Mouse (Mus musculus): Measurements from ENCODE around the gene Gpr26. TPM values are rescaled to one million over a fixed set of nuclear protein-coding genes. Genes with fewer than 3 reads are reported as not detected.
A peak's percentile ranks its signal among the peaks of the same experiment; 100 is the strongest.

Gpr26 gene
- polyA plus RNA-seq, 1 experiment from 2014 or later: not detected

- ATAC-seq: no peak
- Histone ChIP-seq H3K4me1 (ENCODE audit: insufficient read depth, low read depth, low read length) (no peaks in the 10 kb centered on the region), H3K27ac (ENCODE audit: low read length) (no peak overlapping the region), H3K9ac (replicated peaks; ENCODE audit: low read depth) (no peak overlapping the region), H3K9me3 (ENCODE audit: low read length) (no peaks in the 10 kb centered on the region), H3K27me3 (replicated peaks; ENCODE audit: insufficient read depth, low read length) (no peaks in the 10 kb centered on the region), H3K4me3 (ENCODE audit: low read depth, low read length) (no peak overlapping the region), H3K4me2 (replicated peaks; ENCODE audit: low read depth, low read length) (no peak overlapping the region), H3K36me3 (ENCODE audit: insufficient read depth, low read length) (no peaks in the 10 kb centered on the region)
- WGBS: 79% methylated on average over 1 of the region's 1 CpGs
- TF ChIP-seq EP300 (IDR thresholded peaks at IDR 0.05): no peak
- TF ChIP-seq CTCF (IDR thresholded peaks at IDR 0.05): no peak
- DNase-seq (ENCODE audit: low spot score): no peak
These were observed 7.6 kb upstream of the Gpr26 start for GRCm38 (mm10) chr7:131958705-131959104.

DNA sequence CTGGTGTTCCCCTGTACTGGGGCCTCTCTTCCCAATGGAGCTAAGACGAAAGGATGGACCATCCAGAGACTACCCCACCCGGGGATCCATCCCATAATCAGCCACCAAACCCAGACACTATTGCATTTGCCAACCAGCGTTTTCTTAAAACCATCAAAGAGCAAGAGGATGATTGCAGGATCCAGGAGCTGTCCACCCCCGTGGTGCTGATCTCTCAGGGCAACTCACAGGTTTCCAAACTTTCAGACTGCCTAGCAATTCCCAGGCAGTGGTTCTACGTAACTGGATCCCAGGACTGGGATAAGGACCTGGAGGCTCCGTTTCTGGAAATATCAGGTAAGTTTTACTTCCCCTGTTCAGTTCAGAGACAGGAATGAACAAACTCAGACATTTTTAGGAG is 5.7 kb upstream of the Gpr26 start:
- TF ChIP-seq CTCF (IDR thresholded peaks at IDR 0.05): no peak
- no peak for TF ChIP-seq EP300 (IDR thresholded peaks at IDR 0.05)
- no peaks in the 10 kb centered on the region for H3K9me3 ChIP-seq (ENCODE audit: low read length)
- H3K4me1 ChIP-seq (ENCODE audit: insufficient read depth, low read depth, low read length): no peaks in the 10 kb centered on the region
- H3K9ac ChIP-seq (replicated peaks; ENCODE audit: low read depth): no peak overlapping the region
- H3K36me3 ChIP-seq (ENCODE audit: insufficient read depth, low read length): no peaks in the 10 kb centered on the region
- H3K27ac ChIP-seq (ENCODE audit: low read length): no peak overlapping the region
- H3K27me3 ChIP-seq (replicated peaks; ENCODE audit: insufficient read depth, low read length): no peaks in the 10 kb centered on the region
- no peak overlapping the region for H3K4me2 ChIP-seq (replicated peaks; ENCODE audit: low read depth, low read length)
- H3K4me3 ChIP-seq (ENCODE audit: low read depth, low read length): no peak overlapping the region
- DNase-seq (ENCODE audit: low spot score) (peak; percentile 18), ATAC-seq (no peak)
- 16% methylated on average over 6 of the region's 6 CpGs for WGBS

GRCm38 (mm10) chr7:131966916-131967494 is 745 bp downstream of the Gpr26 start:
- H3K9me3 ChIP-seq (ENCODE audit: low read length): no peaks in the 10 kb centered on the region
- DNase-seq (ENCODE audit: low spot score): no peak
- H3K4me3 ChIP-seq (ENCODE audit: low read depth, low read length): no peak overlapping the region
- no peak overlapping the region for H3K27ac ChIP-seq (ENCODE audit: low read length)
- H3K4me1 ChIP-seq (ENCODE audit: insufficient read depth, low read depth, low read length): no peaks in the 10 kb centered on the region
- ATAC-seq: no peak
- 9% methylated on average over 50 of the region's 57 CpGs for WGBS
- no peak overlapping the region for H3K4me2 ChIP-seq (replicated peaks; ENCODE audit: low read depth, low read length)
- no peak overlapping the region for H3K9ac ChIP-seq (replicated peaks; ENCODE audit: low read depth)
- peaks cover 13% of the 10 kb centered on the region; the same call in 1 of the 2 replicates for H3K27me3 ChIP-seq (replicated peaks; ENCODE audit: insufficient read depth, low read length)
- H3K36me3 ChIP-seq (ENCODE audit: insufficient read depth, low read length): no peaks in the 10 kb centered on the region
- TF ChIP-seq EP300 (IDR thresholded peaks at IDR 0.05): no peak
- TF ChIP-seq CTCF (IDR thresholded peaks at IDR 0.05): no peak

DNA sequence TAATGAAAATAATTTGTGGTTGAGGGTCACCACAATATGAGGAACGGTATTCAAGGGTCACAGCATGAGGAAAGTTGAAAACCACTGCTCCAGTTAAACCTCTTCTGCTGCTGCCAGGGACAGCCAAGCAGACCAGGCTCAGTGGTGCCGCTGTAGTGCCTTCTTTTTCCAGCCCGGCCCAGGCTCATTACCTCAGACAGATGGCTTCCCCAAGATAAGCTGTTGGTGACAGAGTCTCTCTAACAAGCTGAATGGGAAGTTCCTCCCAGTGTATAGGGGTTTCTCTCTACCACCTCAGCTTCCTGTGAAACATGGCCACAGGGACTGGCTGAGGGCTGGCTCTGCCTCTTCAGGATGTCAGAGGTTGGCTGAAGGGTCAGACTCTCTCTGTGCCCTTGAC is 4.0 kb downstream of the Gpr26 start:
- Histone ChIP-seq H3K27me3 (replicated peaks; ENCODE audit: insufficient read depth, low read length) (peaks cover 13% of the 10 kb centered on the region; the same call in 1 of the 2 replicates), H3K4me1 (ENCODE audit: insufficient read depth, low read depth, low read length) (no peaks in the 10 kb centered on the region), H3K9me3 (ENCODE audit: low read length) (no peaks in the 10 kb centered on the region), H3K9ac (replicated peaks; ENCODE audit: low read depth) (no peak overlapping the region), H3K4me2 (replicated peaks; ENCODE audit: low read depth, low read length) (no peak overlapping the region), H3K27ac (ENCODE audit: low read length) (no peak overlapping the region), H3K36me3 (ENCODE audit: insufficient read depth, low read length) (no peaks in the 10 kb centered on the region), H3K4me3 (ENCODE audit: low read depth, low read length) (no peak overlapping the region)
- ATAC-seq (no peak), DNase-seq (ENCODE audit: low spot score) (no peak)
- TF ChIP-seq EP300 (IDR thresholded peaks at IDR 0.05) (no peak), CTCF (IDR thresholded peaks at IDR 0.05) (no peak)
- WGBS: 28% methylated on average over 3 of the region's 3 CpGs

DNA sequence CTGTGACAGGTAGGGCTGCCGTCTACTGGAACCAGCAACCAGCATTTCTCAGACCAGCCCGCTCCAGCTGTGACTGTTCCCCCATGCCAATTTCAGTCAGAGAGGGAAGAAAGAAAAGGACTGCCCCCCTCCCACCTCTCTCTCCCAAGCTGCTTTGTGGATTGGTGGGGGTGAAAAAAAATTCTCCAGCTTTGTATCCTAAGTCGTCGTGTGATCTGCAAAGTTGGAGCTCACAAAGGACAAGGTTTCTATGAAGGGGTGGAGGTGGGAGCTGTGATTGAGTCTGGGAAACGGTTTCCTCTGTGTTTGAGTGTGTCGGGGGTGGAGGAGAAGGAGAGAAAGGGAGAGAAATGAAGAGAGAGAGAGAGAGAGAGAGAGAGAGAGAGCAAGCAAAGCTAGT is 9.6 kb downstream of the Gpr26 start:
- TF ChIP-seq EP300 (IDR thresholded peaks at IDR 0.05) (no peak), CTCF (IDR thresholded peaks at IDR 0.05) (no peak)
- H3K4me1 ChIP-seq (ENCODE audit: insufficient read depth, low read depth, low read length): no peaks in the 10 kb centered on the region
- no peak for DNase-seq (ENCODE audit: low spot score)
- H3K9ac ChIP-seq (replicated peaks; ENCODE audit: low read depth): no peak overlapping the region
- H3K27ac ChIP-seq (ENCODE audit: low read length): no peak overlapping the region
- H3K36me3 ChIP-seq (ENCODE audit: insufficient read depth, low read length): no peaks in the 10 kb centered on the region
- H3K9me3 ChIP-seq (ENCODE audit: low read length): no peaks in the 10 kb centered on the region
- no peak overlapping the region for H3K4me2 ChIP-seq (replicated peaks; ENCODE audit: low read depth, low read length)
- no peak overlapping the region for H3K4me3 ChIP-seq (ENCODE audit: low read depth, low read length)
- no peak for ATAC-seq
- 55% methylated on average over 6 of the region's 6 CpGs for WGBS
- H3K27me3 ChIP-seq (replicated peaks; ENCODE audit: insufficient read depth, low read length): no peaks in the 10 kb centered on the region

- no peak for TF ChIP-seq CTCF (IDR thresholded peaks at IDR 0.05)
- no peak for TF ChIP-seq EP300 (IDR thresholded peaks at IDR 0.05)
- DNase-seq (ENCODE audit: low spot score): no peak
- ATAC-seq: no peak
- Histone ChIP-seq H3K9me3 (ENCODE audit: low read length) (no peaks in the 10 kb centered on the region), H3K4me2 (replicated peaks; ENCODE audit: low read depth, low read length) (no peak overlapping the region), H3K36me3 (ENCODE audit: insufficient read depth, low read length) (no peaks in the 10 kb centered on the region), H3K9ac (replicated peaks; ENCODE audit: low read depth) (no peak overlapping the region), H3K27ac (ENCODE audit: low read length) (no peak overlapping the region), H3K4me3 (ENCODE audit: low read depth, low read length) (no peak overlapping the region), H3K27me3 (replicated peaks; ENCODE audit: insufficient read depth, low read length) (no peaks in the 10 kb centered on the region), H3K4me1 (ENCODE audit: insufficient read depth, low read depth, low read length) (no peaks in the 10 kb centered on the region)
- 79% methylated on average over 11 of the region's 11 CpGs for WGBS
These were observed 12.3 kb downstream of the Gpr26 start for GRCm38 (mm10) chr7:131978609-131979008.

DNA sequence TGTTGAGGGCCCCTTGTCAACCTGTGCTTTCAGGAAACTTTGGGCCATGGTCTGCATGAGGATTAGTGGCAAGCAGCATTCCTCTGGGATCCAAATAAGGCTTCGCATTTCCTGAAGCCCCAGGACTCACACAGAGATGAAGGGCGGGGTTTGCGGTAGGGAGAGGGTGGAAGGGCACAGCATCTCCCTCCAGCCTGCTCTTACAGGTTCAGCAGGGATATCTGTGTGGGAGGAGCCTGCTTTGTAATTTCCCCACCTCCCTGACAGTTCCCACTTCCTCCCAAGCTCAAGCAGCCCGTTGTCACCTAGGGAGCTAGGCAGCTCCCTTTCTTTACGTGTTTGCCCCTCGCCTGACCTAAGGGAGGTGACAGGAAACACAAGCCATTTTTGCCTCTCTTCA is 22.8 kb downstream of the Gpr26 start:
- H3K4me1 ChIP-seq (ENCODE audit: insufficient read depth, low read depth, low read length): no peaks in the 10 kb centered on the region
- no peak overlapping the region for H3K4me3 ChIP-seq (ENCODE audit: low read depth, low read length)
- H3K27me3 ChIP-seq (replicated peaks; ENCODE audit: insufficient read depth, low read length): no peaks in the 10 kb centered on the region
- H3K9me3 ChIP-seq (ENCODE audit: low read length): no peaks in the 10 kb centered on the region
- no peak overlapping the region for H3K9ac ChIP-seq (replicated peaks; ENCODE audit: low read depth)
- H3K36me3 ChIP-seq (ENCODE audit: insufficient read depth, low read length): no peaks in the 10 kb centered on the region
- no peak overlapping the region for H3K4me2 ChIP-seq (replicated peaks; ENCODE audit: low read depth, low read length)
- TF ChIP-seq CTCF (IDR thresholded peaks at IDR 0.05): no peak
- no peak for TF ChIP-seq EP300 (IDR thresholded peaks at IDR 0.05)
- H3K27ac ChIP-seq (ENCODE audit: low read length): no peak overlapping the region
- ATAC-seq: no peak
- WGBS: 9% methylated on average over 6 of the region's 6 CpGs
- no peak for DNase-seq (ENCODE audit: low spot score)
